Mouse (Mus musculus) lung, postnatal 0 days (tissue): ENCODE results near the gene Fars2. TPM values are rescaled to one million over a fixed set of nuclear protein-coding genes. Genes with fewer than 3 reads are reported as not detected.
A peak's percentile ranks its signal among the peaks of the same experiment; 100 is the strongest.

Experiments
- ATAC-seq: fragments of 200-750 bp; cut with Nextera tagmentation; 2 replicates; pipeline ENCODE4 v1.8.0; 2017; ENCODE audit warnings: moderate library complexity
- DNase-seq: peaks from one replicate; pipeline ENCODE4 v3.0.0-alpha.2; 2016; ENCODE audit warnings: low spot score
- H3K27ac ChIP-seq: fragments of 300-500 bp; sonication (generic); 2 replicates; pipeline ENCODE4 v1.5.1; 2014; ENCODE audit warnings: antibody characterized with exemption, mild to moderate bottlenecking, low read length, mixed read lengths
- H3K27me3 ChIP-seq: fragments of 300-500 bp; sonication (generic); replicated peaks from 2 replicates; pipeline ENCODE4 v1.6.1; 2014; ENCODE audit warnings: low read length, mixed read lengths; ENCODE audit not compliant: insufficient read depth
- H3K36me3 ChIP-seq: fragments of 300-500 bp; sonication (generic); 2 replicates; pipeline ENCODE4 v1.6.1; 2014; ENCODE audit warnings: low read length, mixed read lengths; ENCODE audit not compliant: insufficient read depth
- H3K4me1 ChIP-seq: fragments of 300-500 bp; sonication (generic); 2 replicates; pipeline ENCODE4 v1.6.1; 2014; ENCODE audit warnings: antibody characterized with exemption, low read depth, low read length, mixed read lengths; ENCODE audit not compliant: insufficient read depth
- H3K4me2 ChIP-seq: fragments of 300-500 bp; sonication (generic); replicated peaks from 2 replicates; pipeline ENCODE4 v1.6.1; 2014; ENCODE audit warnings: low read depth, mild to moderate bottlenecking, low read length, moderate library complexity, mixed read lengths
- H3K4me3 ChIP-seq: fragments of 300-500 bp; sonication (generic); 2 replicates; pipeline ENCODE4 v1.5.1; 2014; ENCODE audit warnings: low read depth, low read length
- H3K9ac ChIP-seq: fragments of 300-500 bp; sonication (generic); replicated peaks from 2 replicates; pipeline ENCODE4 v1.6.1; 2014; ENCODE audit warnings: low read depth, mild to moderate bottlenecking
- H3K9me3 ChIP-seq: fragments of 300-500 bp; sonication (generic); 2 replicates; pipeline ENCODE4 v1.6.1; 2016; ENCODE audit warnings: low read length, mixed read lengths
- CTCF ChIP-seq: IDR thresholded peaks from 2 replicates; pipeline ENCODE4 v1.5.1; 2016; ENCODE audit warnings: antibody characterized with exemption, mild to moderate bottlenecking
- EP300 ChIP-seq: IDR thresholded peaks from 2 replicates; pipeline ENCODE4 v1.6.1; 2016; ENCODE audit warnings: antibody characterized with exemption, mild to moderate bottlenecking, control low read depth
- WGBS: fragments of 180-500 bp; shearing (Covaris S2); extraction: QIAGEN DNeasy Blood & Tissue Kit; methylation state at CpG from one replicate; pipeline ENCODE4 v1.1.7; 2014; 5-methylcytosine and 5-hydroxymethylcytosine counted together
- polyA plus RNA-seq: library from polyadenylated mRNA; unstranded; fragments of >200 nt; fragmentation: Nextera tagmentation; extraction: Ambion mirVana; gene quantifications from 2 replicates; pipeline ENCODE4 v1.2.1, GENCODE M21; 2015

Fars2 gene
- polyA plus RNA-seq, 1 experiment from 2014 or later = 33.2 TPM

DNA sequence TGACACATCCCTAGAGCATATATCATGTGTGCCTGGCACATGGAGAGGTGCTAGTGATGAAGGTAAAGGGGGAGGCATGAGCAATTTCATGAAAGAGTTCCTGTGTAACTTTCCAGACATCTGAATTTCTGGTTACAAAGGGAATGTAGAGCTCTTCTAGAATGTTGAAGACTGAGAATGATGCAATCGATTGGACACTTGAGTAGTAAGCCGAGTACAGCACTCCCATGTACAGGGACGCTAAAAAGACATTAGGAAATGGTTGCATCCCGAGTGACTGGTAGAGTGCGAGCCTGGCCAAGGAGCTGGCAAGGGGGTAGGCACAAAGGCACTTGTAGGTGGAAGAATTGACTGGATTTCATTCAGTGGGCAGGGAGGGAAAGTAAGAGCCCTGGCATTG is 102.3 kb downstream of the Fars2 start:
- Histone ChIP-seq H3K4me3 (no peak overlapping the region), H3K4me1 (no peaks in the 10 kb centered on the region), H3K9ac (no peak overlapping the region), H3K9me3 (no peaks in the 10 kb centered on the region), H3K27me3 (no peaks in the 10 kb centered on the region), H3K4me2 (no peak overlapping the region), H3K36me3 (no peaks in the 10 kb centered on the region), H3K27ac (no peak overlapping the region)
- DNase-seq = peak; percentile 58
- ATAC-seq = peak; percentile 62
- WGBS = 68% methylated on average over 5 of the region's 5 CpGs
- TF ChIP-seq EP300 (no peak), CTCF (no peak)

GRCm38 (mm10) chr13:36221897-36222296 is 104.7 kb downstream of the Fars2 start:
- ATAC-seq (no peak), DNase-seq (peak; percentile 9)
- Histone ChIP-seq H3K27ac (no peak overlapping the region), H3K9me3 (no peaks in the 10 kb centered on the region), H3K27me3 (no peaks in the 10 kb centered on the region), H3K4me2 (no peak overlapping the region), H3K36me3 (no peaks in the 10 kb centered on the region), H3K4me3 (no peak overlapping the region), H3K4me1 (no peaks in the 10 kb centered on the region), H3K9ac (no peak overlapping the region)
- 100% methylated on average over 1 of the region's 1 CpGs for WGBS
- peak; percentile 66 for TF ChIP-seq CTCF
- no peak for TF ChIP-seq EP300

GRCm38 (mm10) chr13:36222721-36223120 is 105.5 kb downstream of the Fars2 start:
- TF ChIP-seq EP300 (no peak), CTCF (no peak)
- H3K9ac ChIP-seq = no peak overlapping the region
- H3K27me3 ChIP-seq = no peaks in the 10 kb centered on the region
- no peaks in the 10 kb centered on the region for H3K4me1 ChIP-seq
- H3K9me3 ChIP-seq = no peaks in the 10 kb centered on the region
- H3K36me3 ChIP-seq = no peaks in the 10 kb centered on the region
- DNase-seq (no peak), ATAC-seq (no peak)
- no peak overlapping the region for H3K4me3 ChIP-seq
- H3K4me2 ChIP-seq = no peak overlapping the region
- H3K27ac ChIP-seq = no peak overlapping the region

- Histone ChIP-seq H3K9ac (no peak overlapping the region), H3K27ac (no peak overlapping the region), H3K27me3 (no peaks in the 10 kb centered on the region), H3K4me2 (no peak overlapping the region), H3K9me3 (no peaks in the 10 kb centered on the region), H3K4me1 (no peaks in the 10 kb centered on the region), H3K36me3 (no peaks in the 10 kb centered on the region), H3K4me3 (no peak overlapping the region)
- no peak for ATAC-seq
- TF ChIP-seq EP300 = no peak
- no peak for TF ChIP-seq CTCF
- no peak for DNase-seq
- 69% methylated on average over 2 of the region's 2 CpGs for WGBS
These were observed 107.2 kb downstream of the Fars2 start for GRCm38 (mm10) chr13:36224431-36224830.

DNA sequence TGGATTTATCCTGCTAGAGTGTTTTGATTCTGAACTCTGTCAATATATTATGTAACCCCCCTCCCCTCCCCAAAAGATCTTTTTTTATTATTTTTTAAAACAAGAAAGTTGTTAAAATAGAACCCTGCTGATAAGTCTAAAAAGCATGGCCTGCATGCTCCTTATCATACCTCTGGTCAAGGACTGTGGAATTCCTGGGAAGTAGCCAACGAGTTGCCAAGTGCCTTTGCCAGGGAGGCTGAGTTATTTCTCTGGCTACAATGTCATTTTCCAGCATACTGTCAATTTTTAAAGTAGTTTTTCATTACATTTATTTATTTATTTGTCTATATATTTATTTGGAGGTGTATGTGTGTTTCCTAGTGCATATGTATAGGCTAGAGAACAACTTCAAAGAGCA is 125.0 kb downstream of the Fars2 start:
- TF ChIP-seq CTCF (no peak), EP300 (no peak)
- H3K4me1 ChIP-seq = peaks cover 5% of the 10 kb centered on the region; the same call in 1 of the 2 replicates
- ATAC-seq (peak; percentile 55; the same call in 1 of the 2 replicates), DNase-seq (peak; percentile 58)
- H3K9me3 ChIP-seq = no peaks in the 10 kb centered on the region
- H3K36me3 ChIP-seq = no peaks in the 10 kb centered on the region; the same call in 1 of the 2 replicates
- no peak overlapping the region for H3K27ac ChIP-seq
- H3K9ac ChIP-seq = no peak overlapping the region
- no peaks in the 10 kb centered on the region for H3K27me3 ChIP-seq
- no peak overlapping the region for H3K4me2 ChIP-seq
- no peak overlapping the region for H3K4me3 ChIP-seq
- WGBS = 38% methylated on average over 1 of the region's 1 CpGs

DNA sequence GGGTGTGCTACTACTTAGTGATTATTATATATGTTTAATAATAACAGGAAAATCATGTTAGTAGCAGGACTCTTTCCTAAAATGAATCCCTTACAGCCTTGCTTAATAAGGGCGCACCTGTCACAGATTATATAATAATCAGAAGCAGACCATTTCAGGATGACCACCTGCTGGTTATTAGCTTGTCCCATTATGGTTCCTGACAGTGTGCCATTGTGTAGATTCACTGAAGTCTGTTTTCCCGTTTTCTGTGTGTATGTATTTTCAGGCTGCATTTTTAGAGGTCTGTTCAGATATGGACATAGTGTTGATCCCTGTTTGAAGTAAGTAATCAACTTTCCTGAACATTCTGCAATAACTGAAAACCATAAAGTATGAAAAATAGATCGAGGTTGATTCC is 136.7 kb downstream of the Fars2 start:
- no peak overlapping the region for H3K27ac ChIP-seq
- H3K4me3 ChIP-seq = no peak overlapping the region
- 80% methylated on average over 3 of the region's 3 CpGs for WGBS
- no peaks in the 10 kb centered on the region for H3K4me1 ChIP-seq
- no peaks in the 10 kb centered on the region for H3K27me3 ChIP-seq
- no peak overlapping the region for H3K4me2 ChIP-seq
- ATAC-seq = no peak
- H3K9ac ChIP-seq = no peak overlapping the region
- no peak for DNase-seq
- H3K36me3 ChIP-seq = no peaks in the 10 kb centered on the region
- TF ChIP-seq EP300 (no peak), CTCF (no peak)
- H3K9me3 ChIP-seq = no peaks in the 10 kb centered on the region

GRCm38 (mm10) chr13:36257213-36257612 is 140.0 kb downstream of the Fars2 start:
- 82% methylated on average over 5 of the region's 5 CpGs for WGBS
- ATAC-seq = no peak
- TF ChIP-seq EP300 (no peak), CTCF (no peak)

More at GRCm38 (mm10) chr13:36257213-36257612, 140.0 kb downstream of the Fars2 start:
- Histone ChIP-seq H3K27ac (no peak overlapping the region), H3K9me3 (no peaks in the 10 kb centered on the region), H3K4me2 (no peak overlapping the region), H3K27me3 (no peaks in the 10 kb centered on the region), H3K4me3 (no peak overlapping the region), H3K36me3 (no peaks in the 10 kb centered on the region), H3K4me1 (no peaks in the 10 kb centered on the region), H3K9ac (no peak overlapping the region)
- DNase-seq = no peak
